Mouse (Mus musculus) small intestine, adult 2 months (tissue): ENCODE results near the gene Ccdc157.

Experiments
- CTCF ChIP-seq: fragments of 200-500 bp; IDR thresholded peaks from 2 replicates; pipeline ENCODE4 v1.5.1; 2012; ENCODE audit warnings: low read depth, mild to moderate bottlenecking, control low read depth, inconsistent platforms, low read length, moderate library complexity, mixed read lengths; ENCODE audit not compliant: insufficient replicate concordance, insufficient read length; ENCODE audit errors: extremely low read depth
- POLR2A ChIP-seq: fragments of 200-500 bp; IDR thresholded peaks from 2 replicates; pipeline ENCODE4 v1.6.1; 2012; ENCODE audit warnings: low read depth, mild to moderate bottlenecking, control low read depth, inconsistent platforms, low read length, moderate library complexity

- TF ChIP-seq CTCF, result no peak
- no peak for TF ChIP-seq POLR2A
Measured at GRCm38 (mm10) chr11:4195597-4196031, 35.5 kb upstream of the Ccdc157 start.
